Mouse (Mus musculus) E14TG2a.4 (cell line): ENCODE data around the gene Pmvk.

Source experiments
- CTCF ChIP-seq: conservative IDR thresholded peaks from 2 replicates; pipeline ENCODE4 v1.5.1; 2014; ENCODE audit warnings: low read length
- NANOG ChIP-seq: IDR thresholded peaks from 2 replicates; pipeline ENCODE4 v1.6.1; 2014; ENCODE audit warnings: borderline replicate concordance, low read length, mixed read lengths
- POU5F1 ChIP-seq: IDR thresholded peaks from 2 replicates; pipeline ENCODE4 v1.6.1; 2014; ENCODE audit warnings: low read length, borderline replicate concordance

DNA sequence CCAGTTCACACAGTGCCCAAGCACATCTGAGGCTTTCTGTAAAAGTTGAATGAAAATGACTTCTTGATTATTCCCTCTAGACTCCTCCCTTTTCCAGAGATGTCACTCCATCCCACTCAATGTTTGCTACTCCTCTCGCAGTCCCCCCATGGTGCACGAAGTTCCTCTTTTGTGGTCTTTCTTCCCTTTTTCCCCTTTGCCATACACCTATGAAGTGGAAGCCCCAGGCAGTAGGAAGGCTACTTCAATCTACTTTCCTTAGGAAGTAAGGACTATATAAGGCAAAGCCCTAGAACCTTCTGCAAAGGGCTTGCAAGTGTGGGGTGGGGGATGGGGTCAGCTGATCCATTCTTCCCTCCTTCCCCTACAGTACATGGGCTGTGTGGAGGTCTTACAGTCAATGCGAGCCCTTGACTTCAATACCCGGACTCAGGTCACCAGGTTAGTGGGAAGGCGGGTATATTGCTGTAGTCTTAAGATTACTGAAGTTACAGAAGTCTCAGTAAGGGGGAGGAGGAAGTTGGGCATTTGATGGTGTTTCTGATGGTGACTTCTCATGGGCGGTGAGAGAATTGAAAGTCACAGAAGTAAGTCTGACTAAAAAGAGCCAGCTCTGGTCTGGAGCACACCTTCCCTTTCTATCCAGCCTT is 31.7 kb upstream of the Pmvk start:
- no peak for TF ChIP-seq CTCF
- no peak for TF ChIP-seq NANOG
- no peak for TF ChIP-seq POU5F1
